Mouse (Mus musculus) spleen, embryonic (tissue): ENCODE measurements at regions not wholly inside any gene's neighbourhood (a gene's known extent, or its start where the extent isn't known, plus 50 kb on each side); places are given as distances from the start of the nearest gene placed in this dataset.

Source experiments
- CTCF ChIA-PET: fragments of 350-600 bp; sonication (Branson Sonifier 250); formaldehyde crosslinking; loops from one replicate; lab custom pipeline; 2022; lab: Charles Lee

- CTCF ChIA-PET: interaction anchor here (0.7 kb wide), 1 partner anchor 12 kb away, joined by 8 read pairs; no protein-coding TSS in a partner anchor
Observed at GRCm38 (mm10) chr9:113302429-113302828, 405.6 kb downstream of the Pdcd6ip start.

- CTCF ChIA-PET: no interaction called here
Observed at GRCm38 (mm10) chr9:113300846-113301245, 407.2 kb downstream of the Pdcd6ip start.

- CTCF ChIA-PET: no interaction called here
Observed at GRCm38 (mm10) chr9:113299900-113300299, 408.2 kb downstream of the Pdcd6ip start.

DNA sequence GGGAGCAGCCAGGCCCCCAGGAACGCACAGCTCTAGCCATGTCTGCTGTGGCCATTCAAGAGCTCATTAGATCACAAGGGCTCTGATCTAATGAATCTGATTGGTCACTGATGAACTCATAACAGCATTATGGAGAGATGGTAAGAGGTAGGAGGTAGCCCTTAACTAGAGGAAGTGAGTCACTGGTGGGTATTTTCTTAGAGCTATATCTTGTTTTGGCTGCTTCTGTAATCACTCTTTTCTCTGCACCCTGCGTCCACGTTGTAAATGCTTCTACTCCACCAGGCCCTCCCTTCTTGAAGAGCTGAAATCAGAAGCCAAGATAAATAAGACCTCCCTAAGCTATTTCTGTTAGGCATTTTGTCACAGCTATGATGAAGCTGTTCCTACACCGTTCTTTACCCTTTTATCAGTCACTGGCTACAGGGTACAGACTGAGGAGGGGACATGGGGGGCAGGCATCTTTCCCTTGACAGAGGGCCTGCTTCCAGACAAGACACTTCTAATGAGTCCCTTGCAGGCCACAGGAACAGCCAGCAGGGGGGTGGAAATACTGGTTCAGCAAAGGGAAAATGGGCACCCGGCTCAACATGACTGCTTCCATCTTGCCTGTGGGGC is 412.1 kb downstream of the Pdcd6ip start:
- CTCF ChIA-PET: no interaction called here

GRCm38 (mm10) chr9:113287397-113287796 is 420.7 kb downstream of the Pdcd6ip start:
- CTCF ChIA-PET: no interaction called here

GRCm38 (mm10) chr9:113283244-113283643 is 424.8 kb downstream of the Pdcd6ip start:
- CTCF ChIA-PET: no interaction called here

- CTCF ChIA-PET: interaction anchor here (0.5 kb wide), 1 partner anchor 9 kb away, joined by 4 read pairs; no protein-coding TSS in a partner anchor
Observed at GRCm38 (mm10) chr9:113270595-113270994, 437.5 kb downstream of the Pdcd6ip start.

GRCm38 (mm10) chr9:113267696-113268095 is 440.4 kb downstream of the Pdcd6ip start:
- CTCF ChIA-PET: no interaction called here

DNA sequence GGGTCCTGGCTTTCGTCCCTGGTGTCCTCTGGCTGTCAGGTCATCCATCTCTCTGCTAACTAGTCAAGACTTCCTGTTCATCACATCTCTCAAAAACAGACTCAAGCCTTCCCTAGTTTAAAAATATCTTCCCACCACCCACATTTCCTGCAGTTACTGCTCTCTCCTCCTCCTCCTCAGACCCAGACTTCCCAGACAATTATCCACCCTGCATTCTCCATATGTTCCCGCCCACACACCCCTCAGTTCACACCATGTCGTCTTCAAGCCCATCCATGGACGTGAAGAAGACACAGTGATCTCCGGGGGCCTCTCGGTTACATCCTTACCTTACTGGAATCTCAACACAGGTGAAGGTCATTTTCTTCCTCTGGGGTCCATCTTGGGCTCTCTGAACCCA is 444.4 kb downstream of the Pdcd6ip start:
- CTCF ChIA-PET: no interaction called here

GRCm38 (mm10) chr9:113260296-113260695 is 447.8 kb downstream of the Pdcd6ip start:
- CTCF ChIA-PET: no interaction called here

- CTCF ChIA-PET: no interaction called here
Observed at GRCm38 (mm10) chr9:113258556-113258955, 449.5 kb downstream of the Pdcd6ip start.

- CTCF ChIA-PET: no interaction called here
Observed at GRCm38 (mm10) chr9:113248703-113249274, 459.3 kb downstream of the Pdcd6ip start.

DNA sequence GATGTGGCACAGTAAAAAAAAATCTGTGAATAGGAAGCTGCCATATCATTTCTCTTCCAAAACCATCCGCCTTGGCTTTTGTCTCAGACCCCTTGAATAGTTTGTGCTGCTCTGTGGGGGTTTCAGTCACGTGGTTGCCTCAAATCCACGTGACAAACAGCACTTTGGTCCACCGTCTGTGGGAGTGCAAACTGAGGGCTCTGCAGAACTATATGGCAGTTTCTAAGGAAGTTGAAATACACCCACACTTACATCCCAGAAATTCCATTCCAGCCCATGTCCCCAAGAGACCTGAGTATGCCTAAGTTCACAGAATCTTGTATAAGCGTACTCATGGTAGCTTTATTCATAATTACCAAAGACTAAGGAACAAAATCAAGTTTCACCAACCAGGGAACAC is 460.1 kb downstream of the Pdcd6ip start:
- CTCF ChIA-PET: no interaction called here

GRCm38 (mm10) chr9:113243870-113244269 is 464.2 kb downstream of the Pdcd6ip start:
- CTCF ChIA-PET: no interaction called here

DNA sequence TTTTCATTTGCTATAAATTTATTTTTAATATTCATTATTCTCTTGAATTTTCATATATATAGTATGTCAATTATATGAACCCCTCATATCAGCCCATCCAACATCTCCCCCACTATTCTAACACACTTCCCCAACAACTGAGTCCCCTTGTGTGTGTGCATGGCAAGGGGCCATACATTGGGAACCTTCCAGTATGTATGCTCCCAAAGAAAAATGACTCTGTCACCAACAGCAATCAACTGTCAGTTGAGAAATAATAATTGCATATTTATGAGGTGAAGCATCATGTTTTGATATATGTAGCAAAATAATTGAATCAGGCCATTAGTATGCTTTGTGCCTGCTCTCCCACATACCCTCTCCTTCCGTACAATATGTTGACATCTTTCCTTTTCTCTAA is 474.7 kb downstream of the Pdcd6ip start:
- CTCF ChIA-PET: no interaction called here

DNA sequence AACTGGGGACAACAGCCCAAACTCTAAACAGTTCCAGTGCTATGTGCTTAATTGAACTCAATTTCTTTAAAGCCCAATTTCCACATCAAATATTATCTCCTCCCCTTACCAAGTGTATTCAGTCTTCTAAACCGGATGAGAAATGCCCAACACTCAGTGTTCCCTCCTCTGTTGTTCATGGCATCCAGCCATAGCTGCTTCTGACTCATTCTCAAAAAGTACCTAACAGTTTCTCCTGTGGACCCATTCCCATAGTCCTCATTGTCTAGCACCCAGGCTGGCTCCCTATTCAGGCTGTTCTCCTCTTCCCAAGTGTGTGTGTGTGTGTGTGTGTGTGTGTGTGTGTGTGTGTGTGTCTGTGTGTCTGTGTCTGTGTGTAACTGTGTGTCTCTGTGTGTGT is 478.7 kb downstream of the Pdcd6ip start:
- CTCF ChIA-PET: no interaction called here

DNA sequence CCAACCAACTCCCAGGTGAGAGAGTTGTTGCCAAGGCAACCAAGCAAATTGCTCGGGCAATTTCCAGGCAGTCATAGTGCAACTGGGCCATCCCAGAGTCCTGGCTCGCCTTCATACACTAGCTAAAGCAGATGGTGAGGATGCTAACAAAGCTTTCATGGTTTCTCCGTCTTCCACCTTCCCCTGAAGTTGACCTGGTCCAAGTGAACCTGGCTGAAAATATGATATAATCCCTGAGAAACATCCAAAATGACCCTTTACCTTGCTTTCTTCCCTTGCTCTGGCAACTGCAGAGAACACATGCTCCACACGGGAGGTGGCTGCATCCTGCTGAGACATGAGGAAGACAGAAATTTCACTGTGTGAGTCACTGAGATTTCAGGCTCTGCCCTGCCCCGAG is 494.1 kb downstream of the Pdcd6ip start:
- CTCF ChIA-PET: no interaction called here

- CTCF ChIA-PET: no interaction called here
Observed at GRCm38 (mm10) chr9:113212389-113212788, 495.7 kb downstream of the Pdcd6ip start.

DNA sequence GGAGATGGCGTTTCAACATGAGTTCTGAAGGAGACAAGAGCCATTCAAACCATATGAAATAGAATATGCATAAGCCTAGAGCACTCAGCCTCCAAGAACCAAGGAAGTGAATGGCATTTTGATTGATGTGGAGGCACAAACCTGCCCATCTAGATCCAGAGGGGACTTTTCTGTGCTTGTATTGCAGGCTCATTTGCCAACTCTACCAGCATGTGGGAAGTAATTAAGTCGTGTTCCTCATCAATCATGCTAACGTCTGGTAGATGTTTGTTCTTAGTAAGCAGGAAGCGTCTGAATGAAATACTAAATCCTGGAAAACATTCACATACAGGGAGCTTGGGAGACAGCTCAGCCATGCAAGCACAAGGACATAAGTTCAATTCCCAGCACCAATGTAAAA is 499.9 kb downstream of the Pdcd6ip start:
- CTCF ChIA-PET: no interaction called here

DNA sequence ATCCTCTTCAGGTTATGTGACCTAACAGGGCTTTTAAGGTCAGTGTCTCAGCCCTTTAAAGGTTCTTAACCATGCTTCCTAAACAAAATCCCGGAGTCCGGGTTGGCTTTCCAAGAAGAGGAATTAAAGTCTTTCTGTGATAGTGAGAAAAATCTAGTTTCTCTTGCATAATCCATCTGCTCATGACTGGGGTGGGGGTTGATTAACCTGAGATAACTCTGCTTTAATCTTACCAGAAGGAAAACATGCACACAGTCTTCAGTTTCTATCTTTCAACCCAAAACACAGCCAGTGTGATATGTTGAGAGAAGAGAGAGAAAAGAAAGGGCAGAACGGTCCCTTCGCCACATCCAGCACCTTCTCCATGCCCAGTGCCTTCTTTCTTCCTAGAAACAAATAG is 508.8 kb downstream of the Pdcd6ip start:
- CTCF ChIA-PET: no interaction called here

DNA sequence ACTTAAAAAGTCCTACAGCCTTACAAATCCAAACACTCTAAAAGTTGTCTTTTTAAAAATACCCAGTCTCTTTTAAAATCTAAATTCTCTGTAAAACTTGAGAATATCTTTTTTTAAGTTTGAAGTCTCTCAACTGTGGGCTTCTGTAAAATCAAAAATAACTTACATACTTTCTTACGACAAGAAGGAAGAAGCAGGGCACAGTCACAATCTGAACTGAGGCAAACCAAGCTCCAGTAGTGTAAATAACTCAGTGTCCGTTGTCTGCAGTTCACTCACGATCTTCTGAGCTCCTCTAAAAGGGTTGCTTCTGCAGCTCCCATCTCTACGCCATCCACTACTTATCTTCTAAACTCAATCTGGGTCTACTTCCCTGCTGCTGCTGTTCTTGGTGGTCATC is 512.5 kb downstream of the Pdcd6ip start:
- CTCF ChIA-PET: no interaction called here

DNA sequence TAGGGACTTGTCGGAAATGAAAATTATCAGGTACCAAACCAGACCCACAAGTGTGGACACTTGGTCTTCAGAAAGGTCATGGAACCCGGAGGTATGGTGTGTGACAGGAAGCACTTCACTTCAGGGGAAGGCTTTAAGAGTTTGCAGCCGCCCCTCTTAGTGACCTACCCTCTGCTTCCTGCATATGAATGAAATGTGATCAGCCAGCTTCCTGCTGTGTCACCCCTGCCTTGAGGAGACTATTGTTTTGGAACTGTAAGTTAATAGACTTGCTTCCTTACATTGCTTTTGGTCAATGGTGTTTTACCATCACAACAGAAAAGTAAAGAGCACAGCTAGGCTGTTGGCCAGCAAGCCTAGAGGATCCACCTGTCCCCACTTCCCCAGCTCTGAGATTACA is 515.3 kb downstream of the Pdcd6ip start:
- CTCF ChIA-PET: no interaction called here

GRCm38 (mm10) chr9:113191163-113191562 is 516.9 kb downstream of the Pdcd6ip start:
- CTCF ChIA-PET: no interaction called here

DNA sequence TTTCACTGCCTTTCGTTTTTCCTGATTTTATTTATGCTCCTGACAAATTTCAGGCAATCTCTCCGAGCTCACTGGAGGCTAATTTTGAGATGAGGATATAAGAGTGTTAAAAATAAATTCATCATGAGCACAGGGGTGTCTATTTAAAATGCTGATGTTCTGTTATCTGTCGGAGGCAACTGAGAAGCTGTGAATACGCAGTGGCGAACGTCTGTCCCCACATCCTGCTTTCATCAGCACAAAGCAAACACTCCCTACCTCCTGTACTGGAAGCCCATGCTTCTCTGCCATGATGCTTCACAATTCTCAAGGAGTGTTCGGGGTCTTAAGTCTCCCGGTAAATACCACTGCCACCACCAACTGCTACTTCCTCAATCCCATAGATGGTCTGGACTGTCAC is 526.9 kb downstream of the Pdcd6ip start:
- CTCF ChIA-PET: no interaction called here
